Mouse (Mus musculus): ENCODE measurements around the gene D630003M21Rik.

GRCm38 (mm10) chr2:158139628-158140027, 89.4 kb downstream of the D630003M21Rik start:
- TF ChIP-seq CTCF (IDR thresholded peaks at IDR 0.05; ENCODE audit: borderline replicate concordance, extremely low read depth, insufficient read depth, insufficient read length) (no peak), POLR2A (IDR thresholded peaks at IDR 0.05; ENCODE audit: borderline replicate concordance, extremely low read depth, insufficient read depth, insufficient read length, poor library complexity, severe bottlenecking) (no peak)
